Mouse (Mus musculus) testis, adult 2 months (tissue): ENCODE results near the gene Mttp. TPM values are rescaled to one million over a fixed set of nuclear protein-coding genes. Genes with fewer than 3 reads are reported as not detected.

ENCODE experiments used
- H3K27ac ChIP-seq: fragments of 200-500 bp; 2 replicates; pipeline ENCODE4 v1.5.1; 2012; ENCODE audit warnings: low read depth, low read length; ENCODE audit not compliant: control insufficient read depth, insufficient read depth
- H3K27me3 ChIP-seq: fragments of 200-500 bp; 2 replicates; pipeline ENCODE4 v1.6.1; 2012; ENCODE audit warnings: mild to moderate bottlenecking, low read length, moderate library complexity; ENCODE audit not compliant: control insufficient read depth, insufficient read depth
- H3K36me3 ChIP-seq: fragments of 200-500 bp; 2 replicates; pipeline ENCODE4 v1.6.1; 2012; ENCODE audit warnings: mild to moderate bottlenecking, low read length; ENCODE audit not compliant: control insufficient read depth, insufficient read depth
- H3K4me1 ChIP-seq: fragments of 200-500 bp; 2 replicates; pipeline ENCODE4 v1.6.1; 2012; ENCODE audit warnings: low read length; ENCODE audit not compliant: control insufficient read depth, insufficient read depth
- H3K4me3 ChIP-seq: fragments of 200-500 bp; 2 replicates; pipeline ENCODE4 v1.5.1; 2012; ENCODE audit warnings: low read depth, mild to moderate bottlenecking, low read length, moderate library complexity, mixed read lengths; ENCODE audit not compliant: control insufficient read depth
- CTCF ChIP-seq: fragments of 200-500 bp; IDR thresholded peaks from 2 replicates; pipeline ENCODE4 v1.5.1; 2012; ENCODE audit warnings: low read depth, mild to moderate bottlenecking, inconsistent platforms, low read length, moderate library complexity; ENCODE audit not compliant: control insufficient read depth, insufficient read depth, insufficient replicate concordance
- POLR2A ChIP-seq: fragments of 200-500 bp; IDR thresholded peaks from 2 replicates; pipeline ENCODE4 v1.6.1; 2012; ENCODE audit warnings: low read depth, mild to moderate bottlenecking, inconsistent platforms, low read length, moderate library complexity; ENCODE audit not compliant: control insufficient read depth
- polyA plus RNA-seq: library from polyadenylated mRNA; depleted of rRNA; stranded (reverse); fragments of >200 nt; gene quantifications from 2 replicates; pipeline ENCODE4 v1.2.3, GENCODE M21; 2012

Gene Mttp
- polyA plus RNA-seq, 1 experiment = 10.9 TPM

GRCm38 (mm10) chr3:138118831-138119230 is 25.9 kb downstream of the Mttp start:
- Histone ChIP-seq H3K27ac (no peak overlapping the region), H3K36me3 (no peaks in the 10 kb centered on the region; the same call in 1 of the 2 replicates), H3K27me3 (no peaks in the 10 kb centered on the region), H3K4me1 (0 out of 2 replicates have a peak, but pooled peaks cover 2% of the 10 kb centered on the region), H3K4me3 (no peak overlapping the region)
- TF ChIP-seq CTCF (no peak), POLR2A (no peak)

GRCm38 (mm10) chr3:138118392-138118791 is 26.4 kb downstream of the Mttp start:
- Histone ChIP-seq H3K27me3 (no peaks in the 10 kb centered on the region), H3K4me1 (peaks cover 6% of the 10 kb centered on the region), H3K27ac (no peak overlapping the region), H3K36me3 (no peaks in the 10 kb centered on the region; the same call in 1 of the 2 replicates), H3K4me3 (no peak overlapping the region)
- TF ChIP-seq CTCF = no peak
- no peak for TF ChIP-seq POLR2A

- Histone ChIP-seq H3K27me3 (no peaks in the 10 kb centered on the region), H3K4me1 (peaks cover 8% of the 10 kb centered on the region), H3K27ac (no peak overlapping the region), H3K4me3 (no peak overlapping the region), H3K36me3 (no peaks in the 10 kb centered on the region)
- TF ChIP-seq CTCF (no peak), POLR2A (no peak)
Observed at GRCm38 (mm10) chr3:138116871-138117270, 27.9 kb downstream of the Mttp start.

- Histone ChIP-seq H3K4me3 (peak overlapping the region; percentile 35), H3K27ac (no peak overlapping the region), H3K4me1 (peaks cover 8% of the 10 kb centered on the region), H3K27me3 (no peaks in the 10 kb centered on the region), H3K36me3 (no peaks in the 10 kb centered on the region)
- TF ChIP-seq CTCF = no peak
Observed at GRCm38 (mm10) chr3:138114106-138114505, 30.7 kb downstream of the Mttp start.

- no peaks in the 10 kb centered on the region for H3K27me3 ChIP-seq
- no peaks in the 10 kb centered on the region for H3K36me3 ChIP-seq
- no peak overlapping the region for H3K27ac ChIP-seq
- no peak overlapping the region for H3K4me3 ChIP-seq
- TF ChIP-seq POLR2A (no peak), CTCF (no peak)
- peaks cover 8% of the 10 kb centered on the region for H3K4me1 ChIP-seq
Observed at GRCm38 (mm10) chr3:138110910-138111782, 33.6 kb downstream of the Mttp start.

- H3K4me1 ChIP-seq = no peaks in the 10 kb centered on the region
- H3K27ac ChIP-seq = no peak overlapping the region
- no peak overlapping the region for H3K4me3 ChIP-seq
- no peaks in the 10 kb centered on the region for H3K36me3 ChIP-seq
- TF ChIP-seq CTCF (no peak), POLR2A (no peak)
- H3K27me3 ChIP-seq = no peaks in the 10 kb centered on the region
Observed at GRCm38 (mm10) chr3:138106887-138107286, 37.9 kb downstream of the Mttp start.

GRCm38 (mm10) chr3:138105056-138105455 is 39.7 kb downstream of the Mttp start:
- Histone ChIP-seq H3K27ac (no peak overlapping the region), H3K4me3 (no peak overlapping the region), H3K4me1 (no peaks in the 10 kb centered on the region), H3K27me3 (no peaks in the 10 kb centered on the region), H3K36me3 (no peaks in the 10 kb centered on the region)
- TF ChIP-seq CTCF = no peak
- no peak for TF ChIP-seq POLR2A
